15 mouse cellular contexts compared by ENCODE assay signal in genomic region chr11:31945471-31945870, GRCm38 (mm10). TPM values are rescaled to one million over a fixed set of nuclear protein-coding genes. Genes with fewer than 3 reads are reported as not detected.
"Had no signal": no experiment of that assay in that cellular context is flagged by ENCODE, and none has a peak within 500 bp of the region (broad histone marks: within the 10 kb centered on the region; RNA-seq: fewer than 3 reads in every experiment).

No protein-coding gene starts in this region.

- DNase-seq: kidney, adult 2 months; kidney, postnatal 14 days; layer of hippocampus, adult 9-11 months; layer of hippocampus, postnatal 36 days; left cerebral cortex, postnatal 4 days; lung, adult 18-20 months; lung, postnatal 36 days had no signal

RNA-seq across cellular contexts. Expression of gene 4930524B15Rik, which starts 19.9 kb away (rescaled TPM):
- total RNA-seq: layer of hippocampus, adult 18-20 months; layer of hippocampus, postnatal 36 days; left cerebral cortex, postnatal 4 days; liver, adult 2 months; megakaryocyte progenitor cell, adult 5-6 weeks; midbrain, postnatal 0 days had no signal
- polyA plus RNA-seq: intestine, embryonic 16.5 days; kidney, adult 2 months; liver, adult 2 months; liver, embryonic 14.5 days; lung, embryonic 16.5 days; neural tube, embryonic 11.5 days had no signal
